Mouse (Mus musculus): ENCODE results near the gene Gm10681. TPM values are rescaled to one million over a fixed set of nuclear protein-coding genes. Genes with fewer than 3 reads are reported as not detected.

The Gm10681 gene
- total RNA-seq (2023): not detected

DNA sequence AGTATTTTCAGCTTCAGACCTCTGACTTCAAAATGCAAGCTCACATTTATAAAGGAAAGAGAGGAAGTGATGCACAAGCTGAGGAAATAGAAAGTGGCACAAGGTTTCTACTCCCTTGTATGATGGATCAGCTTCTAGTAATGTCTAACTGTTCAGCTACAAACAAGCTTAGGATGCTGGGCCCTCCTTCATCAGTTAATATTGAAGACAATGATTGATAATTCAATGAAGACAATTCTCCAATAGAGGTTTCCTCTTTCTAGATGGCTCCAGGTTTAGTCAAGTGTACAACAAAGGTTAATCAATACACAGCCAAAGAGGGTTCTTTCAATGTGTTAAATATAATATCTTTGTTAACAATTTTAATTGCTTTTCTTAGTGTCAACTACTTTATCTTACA, at the start of gene Gm10681:
Gene Gm10681, minus strand, starts transcription at position 101 of the 400 bp plus-strand sequence.

GRCm38 (mm10) chr3:98630152-98630551, 41.5 kb upstream of the Gm10681 start, which contains the start of gene Hsd3b5:
Gene Hsd3b5, minus strand, starts transcription at chr3:98630252.

GRCm38 (mm10) chr3:98510414-98510813, 78.2 kb downstream of the Gm10681 start, which contains the start of gene Hsd3b4:
Gene Hsd3b4, minus strand, starts transcription at chr3:98510514.

Other genes with a start within 250 kb of the Gm10681 start
- gene Phgdh, start 248.8 kb downstream of the Gm10681 start, total RNA-seq (2023): 1 to 10 TPM; 2.6 to 2.7 TPM
- gene Zfp697, start 206.3 kb downstream of the Gm10681 start, total RNA-seq (2023): not detected
- not detected for gene Gm4450, start 131.7 kb downstream of the Gm10681 start, total RNA-seq (2023)
- not detected for gene Hsd3b4, start 78.3 kb downstream of the Gm10681 start, total RNA-seq (2023)
- not detected for gene Hsd3b5, start 41.4 kb upstream of the Gm10681 start, total RNA-seq (2023)
- under 1 TPM in 1 of 2 experiments, not detected in 1; 0.16 TPM for gene Hsd3b2, start 135.7 kb upstream of the Gm10681 start, total RNA-seq (2023)
- not detected for gene Hsd3b3, start 174.3 kb upstream of the Gm10681 start, total RNA-seq (2023)
- not detected for gene Hsd3b6, start 225.6 kb upstream of the Gm10681 start, total RNA-seq (2023)